Mouse (Mus musculus): ENCODE results near the gene Mettl6. TPM values are rescaled to one million over a fixed set of nuclear protein-coding genes. Genes with fewer than 3 reads are reported as not detected.

Gene Mettl6
- 10 to 100 TPM; 16.5 to 16.9 TPM for total RNA-seq (2021)

DNA sequence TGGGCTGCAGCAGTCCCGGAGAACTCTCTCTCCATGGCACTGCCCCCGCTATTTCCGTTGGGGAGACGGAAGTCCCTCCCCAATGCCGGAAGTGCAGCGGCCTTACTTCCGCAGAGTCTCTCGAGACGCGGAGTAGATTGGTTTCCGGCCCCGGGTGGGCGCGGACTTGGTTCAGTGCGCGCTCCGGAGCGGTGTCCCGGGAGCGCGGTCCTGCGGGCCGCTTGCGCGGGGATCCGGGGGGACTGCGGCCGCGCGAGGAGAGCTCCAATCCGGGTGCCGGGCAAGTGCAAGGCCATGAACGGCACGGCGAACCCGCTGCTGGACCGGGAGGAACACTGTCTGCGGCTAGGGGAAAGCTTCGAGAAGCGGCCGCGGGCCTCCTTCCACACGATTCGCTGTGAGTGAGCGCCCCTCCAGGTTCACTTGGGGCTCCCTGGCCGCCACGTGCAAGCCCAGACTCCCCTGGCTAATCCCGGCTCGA lies at the start of gene Mettl6:
Gene Mettl6, minus strand, starts transcription at position 66 of the 481 bp plus-strand sequence.
- DNase-seq: peak; percentile 91

DNA sequence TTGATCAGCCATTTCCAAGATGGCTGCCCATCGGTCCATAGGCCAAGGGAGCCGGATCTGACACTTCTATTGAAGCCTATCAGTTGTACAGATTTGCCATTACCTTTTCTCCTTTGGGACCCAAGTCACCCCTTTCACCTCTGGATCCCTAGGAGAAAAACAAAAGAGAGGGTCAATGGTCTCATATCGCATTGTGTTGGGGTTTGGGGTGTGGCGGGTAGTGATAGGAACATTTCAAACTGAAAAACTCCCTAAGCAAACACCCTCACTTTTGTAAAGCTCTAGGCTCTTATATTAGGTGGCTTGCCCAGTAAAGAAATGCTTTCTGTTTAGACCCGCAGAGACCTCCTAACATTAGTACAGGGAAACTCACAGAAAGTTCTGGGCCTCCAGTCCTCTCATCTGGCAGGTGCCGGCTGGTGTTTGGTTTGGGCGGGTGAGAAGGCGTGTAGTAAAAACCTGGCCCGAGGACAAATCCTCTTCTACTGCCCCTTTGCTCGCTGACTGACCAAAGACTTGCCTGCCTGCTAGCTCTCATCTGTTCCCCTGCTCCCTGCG lies 49.1 kb upstream of the Mettl6 start:
- DNase-seq: no peak

DNA sequence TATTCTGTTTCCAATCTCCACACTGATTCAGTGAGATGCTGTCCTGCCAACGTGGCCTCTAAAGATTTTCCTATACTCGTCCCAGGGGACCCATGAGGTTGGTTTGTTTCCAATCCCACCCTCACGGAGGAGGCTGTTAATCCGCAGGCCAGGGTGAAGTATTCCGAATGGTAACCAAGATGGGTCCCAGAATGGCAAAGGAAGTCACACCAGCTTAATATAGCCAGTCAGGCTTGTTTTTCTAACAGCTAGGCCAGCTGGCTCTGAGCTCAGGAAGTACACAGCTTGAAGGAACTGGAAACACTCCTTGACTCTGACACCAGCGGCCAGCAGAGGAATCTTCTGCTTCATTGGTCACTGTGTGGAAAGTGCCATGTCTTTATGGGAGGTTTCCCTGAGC lies 42.5 kb upstream of the Mettl6 start:
- peak; percentile 28 for DNase-seq

DNA sequence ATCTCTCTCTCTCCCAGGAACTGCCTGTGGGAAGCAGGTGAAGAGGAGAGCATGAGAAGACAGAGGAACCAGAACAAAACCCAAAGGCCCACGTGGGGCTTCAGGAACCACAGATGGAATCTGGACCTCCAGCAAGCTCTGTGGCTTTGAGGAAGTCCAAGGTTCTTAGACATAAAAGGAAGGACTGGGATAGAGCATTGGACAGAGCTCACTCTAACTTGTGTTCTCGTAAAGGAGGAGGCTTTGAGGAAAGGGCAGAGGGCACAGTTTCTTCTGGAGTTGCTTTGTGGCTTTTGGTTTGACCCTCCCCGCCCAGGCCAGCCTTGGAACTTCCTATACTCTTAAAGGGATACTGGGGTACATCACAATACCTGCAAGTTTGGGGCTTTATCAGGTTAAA lies 37.8 kb upstream of the Mettl6 start:
- DNase-seq: no peak

DNA sequence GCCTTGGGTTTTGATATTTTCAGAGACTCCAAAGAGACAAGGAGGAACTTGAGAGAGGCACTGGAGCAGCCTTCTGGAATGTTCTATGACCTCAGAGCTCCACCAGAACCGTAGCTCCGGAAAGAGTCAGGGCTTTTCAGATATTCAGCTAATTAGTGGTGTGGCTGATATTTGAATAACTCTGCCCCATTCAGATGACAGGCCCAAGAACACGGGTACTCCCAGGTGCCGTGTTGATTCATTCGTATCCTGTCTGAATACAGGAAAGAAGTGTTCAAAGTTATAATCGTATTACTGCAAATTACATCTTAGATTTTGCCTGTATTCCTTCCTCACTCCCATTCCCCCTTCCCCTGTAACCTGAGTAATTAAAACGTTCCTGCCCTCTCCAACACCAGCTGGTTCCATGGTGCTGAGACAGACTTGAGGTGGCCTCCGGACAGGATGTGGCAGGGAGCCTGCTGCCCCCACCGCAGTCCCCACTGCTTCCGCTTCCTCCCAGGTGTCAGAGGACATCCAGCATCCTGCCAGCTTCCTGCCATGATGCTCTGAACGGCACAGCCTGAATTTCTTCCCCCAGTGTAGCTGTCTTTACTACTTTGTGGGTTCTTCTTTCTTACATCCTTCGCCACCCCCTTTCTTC lies 36.8 kb upstream of the Mettl6 start:
- peak; percentile 31 for DNase-seq

DNA sequence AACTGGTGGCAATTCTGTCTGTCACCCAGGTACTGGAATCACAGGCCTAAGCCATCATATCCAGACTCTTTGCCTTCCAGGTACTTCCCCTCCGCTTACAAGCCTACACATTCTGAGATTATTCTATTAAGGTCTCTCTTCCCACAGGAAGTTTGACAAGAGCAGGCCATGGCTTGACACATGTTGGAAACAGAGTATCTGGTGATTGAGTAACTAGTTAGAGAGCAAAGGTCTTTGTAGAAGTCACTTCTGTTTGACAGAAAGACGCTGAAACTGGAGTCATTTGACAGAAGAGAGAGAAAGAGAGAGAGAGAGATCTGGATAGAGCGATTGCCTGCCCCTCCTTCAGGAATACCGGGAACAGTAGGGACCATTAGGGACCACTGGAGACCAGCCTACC lies 36.0 kb upstream of the Mettl6 start:
- no peak for DNase-seq

DNA sequence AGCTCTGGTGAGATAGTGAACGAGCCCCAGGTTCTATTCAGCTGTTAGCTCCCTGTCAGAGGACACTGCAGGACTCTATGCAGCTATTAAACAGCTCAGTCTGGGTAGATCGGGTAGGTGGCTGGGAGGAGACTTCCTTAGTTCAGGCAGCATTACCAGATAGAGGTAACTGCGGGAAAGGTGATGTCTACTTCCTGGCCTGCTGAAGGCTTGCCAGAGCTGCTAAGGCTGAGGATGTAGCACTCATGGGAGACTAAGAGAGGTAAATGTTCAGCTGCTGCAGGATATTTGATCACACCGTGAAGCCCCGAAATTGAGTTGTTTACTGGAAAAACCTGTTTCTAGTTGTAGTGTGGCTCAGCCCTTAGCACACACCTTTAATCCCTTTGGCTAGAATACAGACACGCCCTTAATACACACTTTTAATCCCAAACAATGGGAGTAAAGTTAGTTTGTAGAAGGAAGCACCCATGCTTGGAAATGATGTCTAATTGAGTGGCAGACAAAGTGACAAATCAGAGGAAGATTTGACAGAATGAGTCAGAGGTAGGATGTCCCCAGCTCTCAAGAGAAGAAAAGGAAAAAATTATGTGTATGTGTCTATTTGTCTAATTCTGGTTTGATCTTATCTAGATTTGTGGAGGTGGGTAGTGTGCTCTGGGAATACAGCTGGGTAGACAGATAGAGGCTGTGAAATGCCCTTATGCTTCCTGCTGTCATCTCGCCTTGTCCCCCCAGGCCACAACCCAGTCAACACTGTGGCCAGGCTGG lies 30.4 kb upstream of the Mettl6 start:
- no peak for DNase-seq

DNA sequence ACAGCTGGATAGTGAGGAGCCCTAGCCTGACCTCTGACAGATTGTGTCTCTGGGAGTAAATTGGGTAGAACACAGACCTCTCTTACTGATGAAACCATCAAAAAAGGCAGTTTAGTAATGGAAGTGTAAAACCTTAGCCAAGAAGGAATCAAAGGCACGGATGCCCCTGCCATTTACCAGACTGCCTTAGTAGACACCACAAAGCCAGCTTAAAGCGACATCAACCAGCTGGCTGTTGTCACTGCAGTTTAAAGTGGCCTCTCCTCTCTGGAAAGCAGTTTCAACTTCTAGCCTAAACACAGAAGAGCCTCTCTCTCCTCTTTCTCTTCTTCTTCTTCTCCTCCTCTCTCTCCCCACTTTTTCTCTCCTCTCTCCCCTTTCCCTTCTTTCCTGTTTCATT lies 26.5 kb upstream of the Mettl6 start:
- peak; percentile 14 for DNase-seq

DNA sequence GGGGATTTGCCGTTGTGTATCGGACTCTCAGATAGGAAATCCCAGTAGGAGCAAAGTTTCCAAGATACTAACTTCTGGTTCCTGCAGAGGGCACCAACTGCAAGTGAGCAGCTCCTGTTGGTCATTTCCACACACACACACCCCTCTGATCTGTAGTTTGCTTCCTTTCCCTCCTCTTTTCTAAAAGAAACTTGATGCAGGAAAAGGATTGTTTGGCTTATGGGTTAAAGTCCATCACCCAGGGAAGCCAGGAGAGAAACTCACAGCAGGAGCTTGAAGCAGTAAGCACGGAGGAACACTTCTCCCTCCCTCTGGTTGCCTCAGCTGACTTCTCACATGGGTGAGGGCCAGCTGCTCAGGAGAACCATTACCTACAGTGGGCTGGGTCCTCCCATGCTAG lies 24.3 kb upstream of the Mettl6 start:
- peak; percentile 39 for DNase-seq

DNA sequence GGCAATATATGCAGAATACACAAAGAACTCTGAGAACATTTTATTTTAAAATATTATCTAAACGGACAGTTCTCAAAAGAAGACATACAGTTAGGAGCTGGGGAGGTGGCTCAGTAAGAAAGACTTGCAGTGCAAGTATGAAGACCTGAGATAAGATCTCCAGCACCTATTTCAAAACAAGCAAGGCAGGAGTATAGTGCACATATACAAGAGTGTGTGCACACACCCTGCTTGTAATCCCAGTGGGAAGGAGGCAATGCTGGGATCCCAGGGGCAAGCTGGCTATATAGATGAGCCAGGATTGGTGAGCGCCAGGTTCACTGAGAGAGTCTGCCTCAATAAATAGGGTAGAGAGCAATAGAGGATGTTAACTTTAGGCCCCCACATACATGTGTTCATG lies 21.1 kb upstream of the Mettl6 start:
- DNase-seq: no peak

DNA sequence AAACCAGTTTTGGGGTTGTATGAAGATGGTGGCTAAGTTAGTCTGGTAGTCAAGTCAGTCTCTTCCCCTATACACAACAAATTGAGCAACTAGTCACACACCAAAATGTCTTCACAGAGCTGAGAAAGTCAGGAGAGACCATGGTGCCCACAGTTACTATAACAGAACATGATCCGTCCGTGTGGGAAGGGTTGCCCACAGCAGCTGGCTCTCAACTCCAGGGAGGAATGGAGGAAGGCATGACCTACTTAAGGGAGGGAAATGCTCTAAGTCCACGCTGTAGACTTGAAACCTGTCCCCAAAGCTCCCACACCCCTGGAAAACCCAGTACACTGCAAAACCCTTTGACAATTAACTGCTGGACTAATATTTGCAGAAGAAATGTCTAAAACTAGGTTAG lies 15.5 kb upstream of the Mettl6 start:
- no peak for DNase-seq

DNA sequence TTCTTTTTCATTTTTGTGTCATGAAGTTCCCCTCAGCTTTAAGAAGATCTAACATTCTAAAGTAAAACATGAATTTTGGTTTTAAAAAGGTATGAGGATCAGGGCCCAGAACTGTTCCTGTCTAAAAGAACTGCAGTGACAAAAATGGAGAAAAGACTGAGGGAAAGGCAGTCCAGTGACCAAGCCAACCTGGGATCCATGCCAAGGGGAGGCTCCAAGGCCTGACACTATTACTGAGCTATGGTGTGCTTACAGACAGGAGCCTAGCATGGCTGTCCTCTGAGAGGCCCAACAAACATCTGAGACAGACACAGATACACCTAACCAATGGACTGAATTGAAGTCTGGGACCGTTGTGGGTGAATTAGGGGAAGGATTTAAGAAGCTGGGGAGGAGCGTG lies 15.1 kb upstream of the Mettl6 start:
- DNase-seq: peak; percentile 65

DNA sequence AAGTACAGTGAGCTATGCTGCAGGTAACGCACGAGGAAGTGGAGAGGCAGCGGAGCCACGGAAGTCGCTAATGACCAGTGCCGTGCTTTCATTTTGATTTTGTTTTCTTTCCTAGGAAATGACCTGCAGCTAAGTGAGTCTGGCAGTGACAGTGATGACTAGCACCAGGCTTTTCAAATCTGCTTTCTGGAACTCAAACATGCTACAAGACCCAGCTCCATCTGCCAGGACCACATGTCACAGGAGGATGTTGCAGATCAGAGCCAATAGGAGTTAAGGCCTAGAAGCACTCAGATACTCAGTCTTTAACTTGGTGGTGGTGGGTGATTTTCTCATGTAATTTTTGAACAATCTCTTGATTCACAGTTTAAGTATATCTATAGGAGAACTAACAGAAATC lies 11.6 kb upstream of the Mettl6 start:
- DNase-seq: no peak

DNA sequence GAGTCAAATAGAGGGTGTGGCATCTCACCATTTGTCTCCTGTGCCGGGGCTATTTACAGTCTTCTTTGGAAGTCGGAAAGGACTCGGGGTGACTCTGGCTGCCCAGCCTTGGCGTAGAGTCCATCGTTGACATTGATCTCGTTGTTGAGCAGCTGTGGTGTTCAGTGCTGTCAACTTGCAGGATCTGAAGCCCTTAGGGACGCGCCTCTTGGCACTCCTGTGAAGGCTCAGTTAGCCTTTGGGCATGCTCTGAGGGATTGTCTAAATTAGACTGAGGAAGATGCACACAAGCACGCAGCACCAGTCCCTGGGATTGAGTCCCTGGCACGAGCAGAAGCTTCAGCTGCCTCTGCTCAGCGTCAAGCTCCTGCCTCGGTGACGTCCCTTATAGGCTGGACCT lies 8.6 kb upstream of the Mettl6 start:
- DNase-seq: no peak

DNA sequence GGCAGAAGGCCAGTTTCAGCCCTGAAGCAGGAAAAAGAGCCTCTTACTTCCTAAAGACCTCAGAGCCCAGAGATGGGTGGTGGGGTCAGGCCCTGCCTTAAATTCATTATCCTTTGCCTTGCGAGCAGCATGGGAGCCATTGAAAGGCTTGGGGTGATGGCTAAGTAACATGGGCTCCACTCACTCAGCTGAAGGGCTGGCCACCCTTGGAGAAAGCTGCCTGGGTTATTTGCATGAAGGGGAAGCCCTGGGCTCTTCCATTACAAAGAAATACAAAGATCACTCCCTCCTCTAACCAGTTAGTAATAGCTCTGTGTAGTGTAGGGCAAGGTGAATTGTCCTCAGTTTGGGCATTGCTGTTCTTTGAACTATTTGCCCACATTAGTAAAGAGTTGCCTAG lies 4.7 kb upstream of the Mettl6 start:
- no peak for DNase-seq

DNA sequence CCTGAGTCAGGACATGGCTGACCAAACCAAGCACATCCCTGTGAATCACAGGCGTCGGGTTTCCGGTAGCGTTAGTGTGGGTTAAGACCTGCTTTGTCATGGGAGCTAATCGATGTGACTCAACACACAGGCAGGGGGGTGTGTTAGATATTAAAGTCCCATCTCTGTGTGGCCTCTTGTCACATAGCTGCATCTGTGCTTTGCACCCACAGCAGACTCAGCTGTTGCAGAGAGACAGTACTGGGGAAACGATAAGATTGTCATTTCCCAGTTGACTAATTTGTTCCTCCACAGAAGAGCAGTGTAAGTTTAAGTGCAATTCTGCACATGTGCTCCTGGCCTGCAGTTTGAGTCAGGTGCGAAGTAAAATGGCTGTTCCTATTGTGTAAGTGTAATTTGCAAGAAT lies 1.4 kb upstream of the Mettl6 start:
- no peak for DNase-seq

DNA sequence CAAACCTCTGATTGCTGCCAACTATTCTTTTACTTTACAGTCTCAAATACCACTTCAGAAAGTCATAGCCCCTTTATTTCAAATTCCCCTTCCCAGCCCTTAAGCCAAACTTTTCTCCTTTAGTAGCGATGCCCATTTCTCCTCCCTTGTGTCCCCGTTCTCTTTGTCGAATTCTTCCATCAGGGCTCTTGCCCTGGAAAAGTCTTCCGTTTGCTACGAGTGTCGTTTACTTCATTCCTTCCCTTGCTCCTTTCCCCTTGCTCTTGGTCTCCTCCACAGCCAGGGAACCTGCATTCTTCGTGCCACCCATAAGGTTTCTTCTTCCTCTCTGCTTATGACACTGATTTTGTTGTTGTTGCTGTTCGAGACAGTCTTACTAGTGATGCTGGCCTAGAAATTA lies 698 bp upstream of the Mettl6 start:
- DNase-seq: no peak

DNA sequence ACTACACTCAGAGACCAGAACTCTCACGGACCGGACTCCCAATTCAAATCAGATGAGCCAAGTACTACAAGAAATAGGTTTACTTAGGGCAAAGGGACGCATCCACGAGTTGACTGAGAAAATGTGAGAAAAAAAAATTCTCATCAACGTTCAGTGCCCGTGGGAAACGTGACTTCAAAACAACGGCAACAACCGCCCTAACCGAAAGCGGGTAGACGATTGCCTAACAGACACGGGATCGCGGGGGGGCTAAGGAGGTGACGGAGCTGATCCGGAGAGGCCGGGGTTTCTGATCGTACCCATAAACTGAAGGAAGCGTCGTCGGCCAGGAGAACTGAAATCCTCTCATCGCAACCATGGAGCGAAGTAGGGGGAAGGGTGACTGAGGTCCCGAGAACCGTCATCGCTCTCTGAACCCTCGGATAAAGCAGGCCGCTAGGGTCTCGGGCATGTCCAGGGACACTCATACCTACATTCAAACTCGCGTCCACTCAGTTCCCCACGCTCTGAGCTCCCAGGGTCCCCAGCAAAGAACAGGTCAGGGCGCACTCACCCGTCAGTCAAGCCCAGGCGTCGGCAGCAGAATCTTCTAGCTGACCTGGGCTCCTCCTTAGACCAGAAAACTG lies 378 bp downstream of the Mettl6 start, which contains the start of gene Eaf1:
Gene Eaf1, plus strand, starts transcription at position 51 of the 626 bp plus-strand sequence.
- peak; percentile 34 for DNase-seq

DNA sequence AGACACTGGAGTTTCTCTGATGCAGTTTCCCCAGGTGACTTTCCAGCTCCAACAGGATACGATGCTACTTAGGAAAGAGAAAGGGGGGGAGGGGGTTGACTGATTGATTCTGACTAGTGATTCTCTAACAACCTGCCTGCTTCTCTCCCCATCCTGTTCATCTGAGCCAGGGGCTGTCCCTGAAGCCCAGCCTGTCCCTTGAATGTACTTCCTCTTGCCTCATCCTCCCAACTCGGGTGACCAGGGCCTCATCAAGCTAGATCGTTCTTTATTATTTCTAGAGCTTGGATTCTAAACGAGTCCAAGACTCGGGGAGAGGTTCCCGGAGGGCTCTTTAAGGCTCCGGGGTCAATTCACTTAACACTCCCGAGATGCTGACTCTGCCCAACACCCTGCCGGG lies 939 bp downstream of the Mettl6 start:
- DNase-seq: no peak

DNA sequence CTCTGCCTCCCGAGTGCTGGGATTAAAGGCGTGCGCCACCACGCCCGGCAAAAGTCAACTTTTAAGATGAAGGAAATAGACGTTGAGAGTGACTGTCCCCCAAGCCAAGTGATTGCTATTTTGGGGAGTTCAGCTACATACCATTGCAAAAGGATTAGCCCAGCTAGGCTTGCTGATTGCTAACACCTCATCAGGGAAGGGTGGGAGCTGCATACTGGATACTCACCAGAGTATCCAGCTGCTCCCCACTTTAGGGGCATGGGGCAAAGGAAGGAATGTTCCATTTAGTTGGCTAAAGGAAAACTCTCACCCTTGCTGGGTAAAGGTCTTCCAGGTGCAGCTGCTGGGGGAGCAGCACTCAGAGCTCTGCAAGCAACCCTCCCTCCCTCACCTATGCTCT lies 6.8 kb downstream of the Mettl6 start:
- DNase-seq: no peak

DNA sequence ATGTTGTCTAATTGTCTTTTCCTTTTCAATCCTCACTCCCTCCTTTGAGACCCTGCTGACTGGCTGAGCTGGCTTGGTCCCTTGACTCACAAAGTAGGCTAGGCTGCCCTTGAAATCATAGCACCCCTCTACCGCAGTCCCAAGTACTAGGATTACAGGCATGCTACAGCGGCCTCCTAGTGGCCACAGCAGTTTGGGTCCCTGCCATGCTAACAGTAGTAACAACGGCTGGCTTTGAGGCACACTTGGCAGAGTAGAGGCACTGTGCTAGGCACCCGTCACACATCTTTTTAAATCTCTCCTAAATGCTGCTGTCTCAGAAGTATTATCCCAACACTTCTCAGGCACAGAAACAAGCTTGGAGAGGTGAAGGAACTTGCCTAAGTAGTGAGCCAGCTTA lies 8.4 kb downstream of the Mettl6 start:
- DNase-seq: no peak

DNA sequence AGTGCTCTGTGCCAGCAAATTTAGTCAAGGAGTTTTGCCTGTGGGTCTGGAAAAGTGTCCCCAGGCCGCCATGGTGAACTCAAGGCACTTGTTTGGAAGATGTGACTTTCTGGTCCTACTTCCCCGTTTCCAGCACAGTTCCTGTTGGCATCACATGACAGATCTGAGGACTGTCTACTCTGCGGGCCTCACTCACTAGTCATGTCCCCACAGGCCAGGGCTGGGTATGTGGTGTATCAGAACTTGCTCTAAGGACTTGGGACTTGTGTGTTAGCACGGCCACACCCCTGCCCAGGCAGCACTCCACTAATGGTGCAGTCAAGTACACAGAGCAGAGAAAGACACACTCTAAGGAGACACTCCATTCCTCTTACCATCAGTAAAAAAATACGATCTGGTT lies 12.4 kb downstream of the Mettl6 start:
- no peak for DNase-seq

DNA sequence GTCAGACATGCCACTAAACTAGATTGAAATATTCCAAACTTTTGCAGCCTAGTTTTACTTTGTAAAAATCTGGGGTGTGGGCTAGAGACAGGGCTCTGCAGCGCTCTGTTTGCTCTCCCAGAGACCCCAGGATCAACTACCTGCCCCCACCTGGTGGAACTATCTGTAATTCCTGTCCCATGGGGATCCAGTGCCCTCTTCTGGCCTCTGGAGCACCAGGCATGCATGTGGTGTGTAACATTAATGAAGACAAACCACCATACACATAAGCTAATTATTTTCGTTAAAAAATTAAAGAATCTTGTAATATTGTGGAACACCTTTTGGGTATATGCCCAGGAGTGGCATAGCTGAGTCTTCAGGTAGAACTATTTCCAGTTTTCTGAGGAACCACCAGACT lies 21.5 kb downstream of the Mettl6 start:
- DNase-seq: no peak

All from heart, postnatal 4 days (tissue).